Mouse (Mus musculus) CH12.LX (cell line): ENCODE measurements around the gene Dnah5.

Experiments used
- BHLHE40 ChIP-seq: IDR thresholded peaks from 2 replicates; pipeline ENCODE4 v1.6.1; 2011; ENCODE audit warnings: mild to moderate bottlenecking, low read depth, low read length, improper control_type of control experiment
- CTCF ChIP-seq, 2 experiments: IDR thresholded peaks in 1 of 2; conservative IDR thresholded peaks in 1 of 2; 2 replicates each; pipeline ENCODE4 v1.5.1; 2011 to 2012; ENCODE audit warnings: low read depth in 2 of 2, low read length in 2 of 2, improper control_type of control experiment in 1 of 2, inconsistent platforms in 1 of 2, mild to moderate bottlenecking in 1 of 2, moderate library complexity in 1 of 2
- ETS1 ChIP-seq: conservative IDR thresholded peaks from 2 replicates; pipeline ENCODE4 v1.6.1; 2012; ENCODE audit warnings: low read depth, mild to moderate bottlenecking, inconsistent platforms, low read length, improper control_type of control experiment, moderate library complexity
- HCFC1 ChIP-seq: IDR thresholded peaks from 2 replicates; pipeline ENCODE4 v1.6.1; 2012; ENCODE audit warnings: low read depth, mild to moderate bottlenecking, inconsistent platforms, low read length, improper control_type of control experiment
- MAX ChIP-seq: IDR thresholded peaks from 2 replicates; pipeline ENCODE4 v1.6.1; 2011; ENCODE audit warnings: low read length, improper control_type of control experiment
- NRF1 ChIP-seq: IDR thresholded peaks from 2 replicates; pipeline ENCODE4 v1.6.1; 2014; ENCODE audit warnings: low read depth, mild to moderate bottlenecking, inconsistent platforms, low read length, improper control_type of control experiment, moderate library complexity
- SMC3 ChIP-seq: IDR thresholded peaks from 2 replicates; pipeline ENCODE4 v1.6.1; 2011; ENCODE audit warnings: low read depth, low read length, improper control_type of control experiment
- ZNF384 ChIP-seq: IDR thresholded peaks from 2 replicates; pipeline ENCODE4 v1.6.1; 2012; ENCODE audit warnings: low read depth, low read length, improper control_type of control experiment, inconsistent platforms

GRCm38 (mm10) chr15:28405136-28405535 lies 201.6 kb downstream of the Dnah5 start:
- TF ChIP-seq CTCF (conservative IDR thresholded peaks at IDR 0.05 in 1 of 2, IDR thresholded peaks at IDR 0.05 in 1 of 2; ENCODE audit: low read depth in 2 of 2, low read length in 2 of 2) (no peak), ETS1 (no peak), SMC3 (no peak), BHLHE40 (no peak), MAX (no peak), NRF1 (no peak), ZNF384 (no peak), HCFC1 (no peak)
